Mouse (Mus musculus) liver (tissue): ENCODE data around the gene Pklr.

Experiments
- DNase-seq: peaks from one replicate; pipeline ENCODE4 v3.0.0-alpha.2; 2020; ENCODE audit warnings: mixed read lengths

Gene Pklr

DNA sequence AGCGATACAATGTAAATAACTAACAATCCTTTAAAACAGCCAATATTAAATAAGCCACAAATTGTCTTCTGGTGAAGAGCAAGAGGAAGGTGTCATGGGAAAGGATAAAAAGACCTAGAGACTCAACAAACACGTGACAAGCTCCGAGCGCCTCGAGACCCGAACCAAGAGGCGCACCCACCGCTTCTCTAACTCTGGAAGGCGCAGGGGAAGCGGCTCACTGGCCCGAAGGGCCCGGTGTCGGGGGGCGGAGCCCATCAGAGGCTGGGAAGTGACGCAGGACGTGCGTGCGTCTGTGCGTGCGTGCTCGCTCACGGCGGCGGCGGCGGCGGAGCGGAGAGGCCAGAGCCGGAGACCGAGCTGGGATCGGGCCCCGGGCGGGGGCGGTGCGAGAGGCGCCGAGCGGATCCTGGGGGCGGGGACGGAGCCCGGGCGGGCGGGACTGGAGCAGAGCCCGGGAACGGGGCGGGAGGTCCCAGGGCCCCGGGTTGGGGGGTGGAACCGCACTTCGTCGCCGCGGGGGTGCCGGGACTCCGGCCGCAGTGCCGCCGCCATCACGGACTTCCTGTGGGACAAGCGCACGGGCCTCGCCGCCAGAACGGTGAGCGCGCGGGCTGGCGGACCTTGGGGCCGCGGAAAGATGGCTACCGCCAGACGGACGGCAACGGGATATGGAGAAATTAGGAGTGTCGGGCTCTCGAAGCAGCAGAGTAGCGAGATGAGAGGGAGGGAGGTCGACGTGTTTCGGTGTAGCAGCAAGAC is 28.7 kb downstream of the Pklr start, which contains the start of gene Clk2:
TSS of gene Clk2 (plus strand) at position 290 of the 762 bp plus-strand sequence.
- peak; percentile 98 for DNase-seq

GRCm38 (mm10) chr3:89165268-89165870 is 29.4 kb downstream of the Pklr start:
- DNase-seq: no peak

DNA sequence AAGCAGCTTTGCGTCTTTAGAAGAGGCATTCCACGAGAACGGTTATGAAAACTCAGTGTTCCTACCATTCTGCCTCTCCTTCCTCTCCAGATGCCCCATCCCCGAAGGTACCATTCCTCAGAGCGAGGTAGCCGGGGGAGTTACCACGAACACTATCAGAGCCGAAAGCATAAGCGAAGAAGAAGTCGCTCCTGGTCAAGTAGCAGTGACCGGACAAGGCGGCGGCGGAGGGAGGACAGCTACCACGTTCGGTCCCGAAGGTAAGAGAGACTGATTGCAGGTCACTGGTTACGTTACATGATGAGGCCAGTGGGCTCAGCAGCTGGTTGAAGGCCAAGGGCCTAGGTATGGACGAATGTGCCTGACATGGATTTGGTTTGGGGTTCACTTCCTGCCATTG is 31.0 kb downstream of the Pklr start:
- no peak for DNase-seq

GRCm38 (mm10) chr3:89174844-89175243 is 38.9 kb downstream of the Pklr start:
- DNase-seq: no peak

GRCm38 (mm10) chr3:89175544-89175943 is 39.6 kb downstream of the Pklr start:
- no peak for DNase-seq

DNA sequence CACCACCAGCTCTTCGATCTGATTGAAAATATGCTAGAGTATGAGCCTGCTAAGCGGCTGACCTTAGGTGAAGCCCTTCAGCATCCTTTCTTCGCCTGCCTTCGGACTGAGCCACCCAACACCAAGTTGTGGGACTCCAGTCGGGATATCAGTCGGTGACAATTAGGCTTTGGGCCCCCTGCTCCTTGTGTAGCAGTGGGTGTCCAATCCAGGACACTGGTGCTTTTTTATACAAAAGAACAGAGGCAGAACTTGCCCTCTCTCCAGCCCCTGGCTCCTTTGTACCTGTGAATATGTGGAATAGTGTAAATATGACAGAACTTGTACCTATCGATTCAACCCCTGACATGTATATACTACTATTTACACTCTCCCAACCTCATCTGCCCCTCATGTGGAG is 40.5 kb downstream of the Pklr start:
- DNase-seq: no peak

DNA sequence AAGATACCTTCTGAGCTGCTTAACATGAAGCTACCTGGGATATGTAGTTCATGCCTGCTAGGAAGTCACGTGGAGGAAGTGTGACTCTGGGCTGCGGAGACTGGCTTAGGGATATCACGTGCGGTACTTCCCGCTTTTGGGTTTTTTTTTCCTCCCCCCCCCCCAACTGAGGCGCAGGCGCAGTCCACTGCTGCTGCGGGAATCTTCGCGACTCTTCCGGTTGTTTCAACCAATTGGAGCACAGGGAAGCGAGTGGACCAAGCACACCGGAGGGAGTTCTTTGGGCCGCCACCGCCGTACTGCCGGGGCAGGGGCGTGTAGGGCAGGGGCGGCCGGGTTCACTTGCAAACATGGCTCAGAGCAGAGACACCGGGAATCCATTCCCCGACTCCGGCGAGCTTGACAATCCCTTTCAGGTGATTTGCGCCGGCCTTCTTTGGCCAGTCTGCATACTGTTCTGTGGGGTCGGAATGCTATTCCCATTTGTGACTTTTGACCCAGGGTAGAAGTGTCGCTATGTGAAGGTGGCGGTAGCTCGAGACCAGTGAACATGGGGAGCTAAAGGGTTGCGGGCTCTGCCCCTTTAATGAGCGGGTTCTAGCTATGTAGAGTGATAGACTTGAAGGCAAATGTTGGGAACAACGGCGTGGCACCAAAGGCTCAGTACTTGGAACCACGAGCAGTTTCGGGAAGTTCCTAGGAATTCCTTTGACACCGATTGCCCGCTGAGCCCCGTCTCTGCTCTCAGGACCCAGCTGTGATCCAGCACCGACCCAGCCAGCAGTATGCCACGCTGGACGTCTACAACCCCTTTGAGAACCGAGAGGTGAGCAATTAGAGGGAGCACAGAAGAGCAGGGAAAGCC is 41.5 kb downstream of the Pklr start, which contains the start of gene Scamp3:
TSS of gene Scamp3 (plus strand) at position 232 of the 865 bp plus-strand sequence.
- peak; percentile 92 for DNase-seq

GRCm38 (mm10) chr3:89178107-89178385 is 42.1 kb downstream of the Pklr start:
- no peak for DNase-seq

DNA sequence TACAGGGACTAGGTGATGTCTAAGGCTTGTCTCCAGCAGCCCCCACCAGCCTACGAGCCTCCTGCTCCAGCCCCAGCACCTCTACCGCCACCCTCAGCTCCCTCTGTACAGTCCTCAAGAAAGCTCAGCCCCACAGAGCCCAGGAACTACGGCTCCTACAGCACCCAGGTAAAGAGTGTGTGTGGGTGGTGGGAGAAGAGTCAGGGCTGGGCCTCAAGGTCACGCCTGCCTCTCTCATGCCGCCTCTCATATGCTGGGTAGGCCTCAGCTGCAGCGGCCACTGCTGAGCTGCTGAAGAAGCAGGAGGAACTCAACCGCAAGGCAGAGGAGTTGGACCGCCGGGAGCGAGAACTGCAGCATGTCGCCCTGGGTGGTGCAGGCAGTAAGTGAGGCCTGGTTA is 43.1 kb downstream of the Pklr start:
- no peak for DNase-seq

GRCm38 (mm10) chr3:89181749-89182500 is 46.0 kb downstream of the Pklr start:
- no peak for DNase-seq

GRCm38 (mm10) chr3:89182531-89183057 is 46.7 kb downstream of the Pklr start:
- DNase-seq: no peak

DNA sequence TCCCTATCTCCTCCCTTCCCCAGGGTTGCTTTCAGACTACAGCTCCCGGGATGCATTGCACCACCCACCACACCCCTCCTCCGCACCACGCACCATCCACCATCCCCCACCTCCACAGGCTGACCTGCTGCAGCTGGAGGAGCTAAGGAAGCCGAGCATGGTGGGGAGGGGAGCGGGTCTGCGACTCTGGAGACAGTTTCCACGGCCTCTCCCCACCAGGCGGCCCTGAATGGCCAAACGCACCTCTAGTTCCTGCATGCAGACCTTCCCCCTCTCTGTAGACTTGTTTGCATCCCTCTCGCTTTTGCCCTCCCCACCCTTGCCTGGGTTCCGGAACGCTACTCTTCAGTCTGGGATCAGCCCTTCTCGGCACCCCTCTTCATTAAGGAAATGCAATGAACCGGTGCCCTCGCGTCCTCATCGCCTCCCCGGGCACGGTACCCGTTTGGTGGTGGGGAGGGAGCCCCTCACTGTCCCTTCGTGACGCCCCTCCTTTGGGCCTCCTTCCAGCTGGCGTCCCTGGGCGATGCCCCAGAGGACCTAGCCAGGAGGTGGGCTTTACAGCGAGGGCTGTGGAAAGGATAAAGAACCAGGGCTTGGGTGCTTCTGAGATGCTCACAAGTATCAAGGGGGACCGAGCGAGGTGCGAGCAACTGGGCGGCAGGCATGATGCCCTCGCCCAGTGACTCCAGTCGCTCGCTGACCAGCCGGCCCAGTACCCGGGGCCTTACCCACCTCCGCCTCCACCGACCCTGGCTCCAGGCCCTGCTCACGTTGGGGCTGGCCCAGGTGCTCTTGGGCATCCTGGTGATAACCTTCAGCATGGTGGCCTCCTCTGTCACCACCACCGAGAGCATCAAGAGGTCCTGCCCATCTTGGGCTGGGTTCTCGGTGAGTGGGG is 47.4 kb downstream of the Pklr start, which contains the start of gene Fam189b:
TSS of gene Fam189b (plus strand) at position 86 of the 901 bp plus-strand sequence.
- DNase-seq: peak; percentile 85

DNA sequence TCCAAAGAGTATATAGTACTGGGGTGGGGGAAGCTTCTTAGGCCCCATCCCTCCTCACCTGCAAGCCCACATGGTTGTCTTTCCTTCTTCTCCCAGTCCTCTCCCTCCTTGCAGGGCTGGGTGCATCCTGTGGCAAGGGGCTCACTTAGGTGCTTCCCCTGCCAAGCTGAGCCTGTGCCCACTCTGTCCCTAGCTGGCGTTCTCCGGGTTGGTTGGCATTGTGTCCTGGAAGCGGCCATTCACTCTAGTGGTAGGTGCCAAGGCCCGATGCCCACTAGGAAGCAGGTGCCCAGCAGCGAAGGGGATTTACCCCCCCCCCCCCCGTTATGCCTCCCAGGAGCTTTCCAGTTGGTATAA is 48.0 kb downstream of the Pklr start:
- DNase-seq: no peak

DNA sequence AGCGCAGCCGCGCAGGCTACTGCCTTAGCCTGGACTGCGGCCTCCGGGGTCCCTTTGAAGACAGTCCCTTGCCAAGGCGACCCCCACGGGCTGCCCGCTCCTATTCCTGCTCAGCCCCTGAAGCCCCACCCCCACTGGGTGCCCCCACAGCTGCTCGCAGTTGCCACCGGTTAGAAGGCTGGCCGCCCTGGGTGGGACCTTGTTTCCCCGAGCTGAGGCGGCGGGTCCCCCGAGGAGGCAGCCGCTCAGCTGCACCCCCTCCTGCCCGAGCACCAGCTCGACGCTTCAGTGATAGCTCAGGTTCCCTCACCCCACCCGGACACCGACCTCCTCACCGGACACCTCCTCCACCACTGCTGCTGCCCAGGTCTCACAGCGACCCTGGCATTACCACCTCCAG is 51.3 kb downstream of the Pklr start:
- DNase-seq: no peak

DNA sequence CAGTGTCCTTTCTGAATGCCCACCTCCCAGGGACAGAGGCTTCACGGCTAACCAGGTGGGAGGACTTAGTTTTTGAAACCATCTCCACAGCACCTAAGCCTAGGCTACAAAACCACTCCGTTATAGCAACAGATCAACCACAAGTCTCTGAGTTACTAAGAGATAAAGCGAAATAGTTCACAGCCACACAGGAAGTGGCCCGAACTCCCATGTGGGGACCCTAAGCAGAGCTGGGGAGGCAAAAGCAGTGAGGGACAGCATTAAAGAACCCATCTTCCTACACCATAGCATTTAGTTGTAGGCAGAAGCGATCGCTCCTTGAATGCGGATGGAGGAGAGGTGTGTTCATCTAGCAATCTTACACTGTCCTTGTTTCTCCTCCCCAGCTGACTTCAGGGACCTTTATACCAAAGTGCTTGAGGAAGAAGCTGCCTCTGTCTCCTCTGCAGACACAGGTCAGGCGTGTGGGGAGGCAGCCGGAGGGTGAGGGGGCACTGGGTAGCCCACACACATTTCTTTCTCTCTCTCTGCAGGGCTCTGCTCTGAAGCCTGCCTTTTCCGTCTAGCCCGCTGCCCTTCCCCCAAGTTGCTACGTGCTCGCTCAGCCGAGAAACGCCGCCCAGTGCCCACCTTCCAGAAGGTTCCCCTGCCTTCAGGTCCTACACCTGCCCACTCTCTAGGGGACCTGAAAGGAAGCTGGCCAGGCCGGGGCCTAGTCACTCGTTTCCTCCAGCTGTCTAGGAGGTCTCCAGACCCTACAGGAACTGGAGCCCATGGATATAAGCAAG is 51.9 kb downstream of the Pklr start:
- no peak for DNase-seq

GRCm38 (mm10) chr3:89188478-89188875 is 52.5 kb downstream of the Pklr start:
- DNase-seq: no peak

GRCm38 (mm10) chr3:89190436-89190835 is 54.5 kb downstream of the Pklr start:
- no peak for DNase-seq

DNA sequence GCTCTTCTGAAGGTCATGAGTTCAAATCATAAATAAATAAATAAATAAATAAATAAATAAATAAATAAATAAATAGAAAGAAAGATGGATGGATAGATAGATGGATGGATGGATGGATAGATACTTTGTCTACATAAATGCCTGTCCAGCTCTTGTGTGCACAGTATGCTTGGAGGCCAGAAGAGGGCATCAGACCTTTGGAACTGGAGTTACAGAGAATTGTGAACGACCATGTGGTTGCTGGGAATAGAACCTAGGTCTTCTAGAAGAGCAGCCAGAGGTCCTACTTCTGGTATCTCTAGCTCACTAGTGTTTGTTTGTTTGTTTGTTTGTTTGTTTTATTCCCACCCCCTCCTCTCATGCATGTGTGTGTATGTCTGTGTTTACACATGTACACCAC is 57.4 kb downstream of the Pklr start:
- no peak for DNase-seq

- DNase-seq: no peak
These were observed 57.9 kb downstream of the Pklr start for GRCm38 (mm10) chr3:89193853-89194252.
